Mouse (Mus musculus): Measurements from ENCODE around the gene Klhdc1. TPM values are rescaled to one million over a fixed set of nuclear protein-coding genes. Genes with fewer than 3 reads are reported as not detected.

The Klhdc1 gene
- total and polyA plus RNA-seq, 3 experiments, result 6.4 to 8.2 (median 7.2) TPM

DNA sequence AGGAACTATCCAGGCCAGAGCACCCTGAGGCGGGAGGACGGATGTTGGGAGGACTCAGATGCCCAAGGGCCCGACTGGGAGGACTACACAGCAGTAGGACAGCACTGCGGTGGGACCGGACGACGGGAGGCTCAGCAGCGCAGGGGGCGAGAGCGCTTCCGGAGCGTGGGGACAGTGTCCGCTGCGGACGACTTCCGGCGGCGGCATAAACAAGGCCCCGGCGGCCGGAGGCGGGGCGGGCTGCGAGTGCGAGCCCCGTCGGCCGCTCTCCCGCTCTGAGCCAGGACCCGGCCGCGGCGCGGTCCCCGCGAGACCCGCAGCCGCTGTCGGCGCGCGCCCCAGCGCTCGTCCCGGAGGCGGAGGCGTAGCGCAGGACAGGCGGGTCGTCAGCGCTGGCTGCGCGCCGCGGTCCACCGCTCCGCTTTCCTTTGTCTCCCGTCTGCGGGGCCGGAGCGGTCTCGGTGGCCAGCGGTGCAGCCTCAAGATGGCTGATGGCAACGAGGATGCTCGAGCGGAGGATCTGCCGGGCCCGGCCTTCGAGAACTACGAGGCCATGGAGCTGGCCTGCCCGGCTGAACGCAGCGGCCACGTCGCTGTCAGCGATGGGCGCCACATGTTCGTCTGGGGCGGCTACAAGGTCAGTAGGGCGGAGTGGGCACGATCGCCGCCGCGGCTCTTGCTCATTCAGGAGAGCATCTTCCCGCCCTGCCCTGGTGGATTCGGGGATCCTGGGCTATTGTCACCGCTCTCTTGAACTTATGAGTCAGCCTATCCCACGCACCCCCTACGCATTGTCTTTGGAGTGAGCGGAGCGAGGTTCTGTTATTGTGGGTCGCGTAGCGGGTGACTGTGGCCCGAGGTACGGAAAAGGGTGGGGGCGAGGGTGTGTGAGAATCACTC is 55.8 kb downstream of the Klhdc1 start, which contains the start of gene Klhdc2:
Gene Klhdc2, plus strand, starts transcription at position 171 of the 900 bp plus-strand sequence.
- peak within 1 kb of the TSS; percentile 79 for H3K4me2 ChIP-seq (ENCODE audit: insufficient read depth, low read depth, poor library complexity, severe bottlenecking)
- in situ Hi-C loops (cut with MboI; ENCODE audit: low pct_ligation_motif_present, low pct_unique_long_range_greater_than_20kb, low sequenced_read_pairs), result loop anchor here (5.0 kb wide), 1 partner anchor 74 kb away; no protein-coding TSS in a partner anchor
- peaks cover 14 to 47% of the 10 kb centered on the region in 2 experiments for H3K4me1 ChIP-seq (ENCODE audit: control insufficient read depth in 1 of 2, insufficient read depth in 2 of 2)
- no peaks in the 10 kb centered on the region for H3K9me3 ChIP-seq (replicated peaks; ENCODE audit: low read length)
- peak; percentile 86 for DNase-seq (ENCODE audit: extremely low read depth)
- H3K9ac ChIP-seq (ENCODE audit: insufficient read depth, low read depth), result peak within 1 kb of the TSS; percentile 65
- H3K79me2 ChIP-seq (replicated peaks; ENCODE audit: control insufficient read depth, extremely low read depth, insufficient read depth, poor library complexity, severe bottlenecking), result peaks cover 23% of the 10 kb centered on the region
- dilution Hi-C loops (cut with MboI; ENCODE audit: extremely low pct_ligation_motif_present, extremely low pct_unique_long_range_greater_than_20kb, low sequenced_read_pairs), result no loop called here
- H3K4me3 ChIP-seq (replicated peaks in 1 of 3; ENCODE audit: low read depth in 2 of 3, low read length in 2 of 3, poor library complexity in 1 of 3), result peak within 1 kb of the TSS; percentile 76 to 89 (median 88)
- peak within 1 kb of the TSS; percentile 50 for H3K27ac ChIP-seq (ENCODE audit: insufficient read depth, low read depth)
- TF ChIP-seq ZC3H11A (IDR thresholded peaks at IDR 0.05; ENCODE audit: low read depth, low read length) (no peak), POLR2A (IDR thresholded peaks at IDR 0.05; ENCODE audit: low read depth, low read length) (peak; percentile 72), MXI1 (IDR thresholded peaks at IDR 0.05; ENCODE audit: low read depth, low read length) (peak; percentile 40; the same call in 1 of the 2 replicates), MEF2A (IDR thresholded peaks at IDR 0.05; ENCODE audit: borderline replicate concordance, low read depth, low read length) (peak; percentile 81; the same call in 1 of the 2 replicates), PAX5 (IDR thresholded peaks at IDR 0.05; ENCODE audit: low read length) (no peak), KAT2A (IDR thresholded peaks at IDR 0.05; ENCODE audit: insufficient replicate concordance, low read length) (peak; percentile 83; the same call in 1 of the 2 replicates), ZKSCAN1 (IDR thresholded peaks at IDR 0.05; ENCODE audit: borderline replicate concordance, low read depth, low read length) (no peak), UBTF (IDR thresholded peaks at IDR 0.05; ENCODE audit: low read depth, low read length) (peak; percentile 80), ELF1 (IDR thresholded peaks at IDR 0.05; ENCODE audit: low read depth, low read length) (peak; percentile 83), USF1 (IDR thresholded peaks at IDR 0.05; ENCODE audit: low read depth, low read length) (no peak), JUND (conservative IDR thresholded peaks at IDR 0.05; ENCODE audit: low read depth, low read length) (no peak), NRF1 (IDR thresholded peaks at IDR 0.05; ENCODE audit: low read depth, low read length) (peak; percentile 48), POLR2AphosphoS2 (IDR thresholded peaks at IDR 0.05; ENCODE audit: low read depth, low read length) (no peak), E2F4 (IDR thresholded peaks at IDR 0.05; ENCODE audit: insufficient replicate concordance, low read depth, low read length) (no peak), CHD2 (IDR thresholded peaks at IDR 0.05; ENCODE audit: low read length) (peak; percentile 5; the same call in 1 of the 2 replicates), USF2 (conservative IDR thresholded peaks at IDR 0.05; ENCODE audit: low read depth, low read length) (no peak), SMC3 (IDR thresholded peaks at IDR 0.05; ENCODE audit: low read depth, low read length) (no peak), JUN (IDR thresholded peaks at IDR 0.05; ENCODE audit: insufficient read depth, low read depth, low read length) (no peak), NELFE (IDR thresholded peaks at IDR 0.05; ENCODE audit: low read depth, low read length) (peak; percentile 68; the same call in 1 of the 2 replicates), MAZ (IDR thresholded peaks at IDR 0.05; ENCODE audit: low read depth, low read length) (0 out of 2 replicates have a peak, but pooled peaks have one; percentile 35), EP300 (IDR thresholded peaks at IDR 0.05; ENCODE audit: low read length) (no peak), MAX (IDR thresholded peaks at IDR 0.05; ENCODE audit: low read length) (0 out of 2 replicates have a peak, but pooled peaks have one; percentile 7), ETS1 (conservative IDR thresholded peaks at IDR 0.05; ENCODE audit: low read depth, low read length) (no peak), TBP (conservative IDR thresholded peaks at IDR 0.05; ENCODE audit: low read depth, low read length) (peak; percentile 75), ZMIZ1 (IDR thresholded peaks at IDR 0.05; ENCODE audit: low read depth, low read length) (peak; percentile 42; the same call in 1 of the 2 replicates), CTCF (conservative IDR thresholded peaks at IDR 0.05 in 1 of 2, IDR thresholded peaks at IDR 0.05 in 1 of 2; ENCODE audit: low read depth in 2 of 2, low read length in 2 of 2) (no peak), ZNF384 (IDR thresholded peaks at IDR 0.05; ENCODE audit: low read depth, low read length) (no peak), RCOR1 (conservative IDR thresholded peaks at IDR 0.05; ENCODE audit: low read depth, low read length) (0 out of 2 replicates have a peak, but pooled peaks have one; percentile 16), CHD1 (IDR thresholded peaks at IDR 0.05; ENCODE audit: low read depth, low read length) (no peak), MAFK (IDR thresholded peaks at IDR 0.05; ENCODE audit: insufficient replicate concordance, low read length) (no peak), TCF12 (IDR thresholded peaks at IDR 0.05; ENCODE audit: low read depth, low read length) (peak; percentile 85), SIN3A (IDR thresholded peaks at IDR 0.05; ENCODE audit: low read length) (peak; percentile 90), GABPA (IDR thresholded peaks at IDR 0.05; ENCODE audit: insufficient replicate concordance, low read depth, low read length) (no peak), MYC (IDR thresholded peaks at IDR 0.05; ENCODE audit: low read depth, low read length) (no peak; the same call in 1 of the 2 replicates), HCFC1 (IDR thresholded peaks at IDR 0.05; ENCODE audit: low read depth, low read length) (peak; percentile 91), IRF4 (IDR thresholded peaks at IDR 0.05; ENCODE audit: low read depth, low read length) (peak; percentile 78), BHLHE40 (IDR thresholded peaks at IDR 0.05; ENCODE audit: low read depth, low read length) (no peak), RAD21 (IDR thresholded peaks at IDR 0.05; ENCODE audit: low read depth, low read length) (no peak)
- no peaks in the 10 kb centered on the region for H3K27me3 ChIP-seq (replicated peaks)
- H3K36me3 ChIP-seq (replicated peaks in 1 of 2; ENCODE audit: control insufficient read depth in 1 of 2, insufficient read depth in 1 of 2, low read length in 1 of 2), result peaks cover 6 to 28% of the 10 kb centered on the region in 2 experiments
